Mouse (Mus musculus) bone marrow macrophage, adult 2 months (primary cell): ENCODE results near the gene Ccdc154.

Experiments used
- CTCF ChIP-seq: IDR thresholded peaks from 2 replicates; pipeline ENCODE4 v1.5.1; 2012; ENCODE audit warnings: low read depth, mild to moderate bottlenecking, low read length, moderate library complexity
- POLR2A ChIP-seq: IDR thresholded peaks from 2 replicates; pipeline ENCODE4 v1.6.1; 2012; ENCODE audit warnings: mild to moderate bottlenecking, low read depth, low read length, borderline replicate concordance

GRCm38 (mm10) chr17:25163387-25163786, 1.1 kb downstream of the Ccdc154 start:
- no peak for TF ChIP-seq POLR2A
- no peak for TF ChIP-seq CTCF
